Mouse (Mus musculus) heart, embryonic 12.5 days (tissue): ENCODE measurements around the gene Tbce. TPM values are rescaled to one million over a fixed set of nuclear protein-coding genes. Genes with fewer than 3 reads are reported as not detected.

Source experiments
- ATAC-seq: fragments of 200-750 bp; cut with Nextera tagmentation; 2 replicates; pipeline ENCODE4 v1.8.0; 2017; ENCODE audit warnings: moderate TSS enrichment, moderate library complexity; ENCODE audit not compliant: insufficient number of reproducible peaks, low FRiP score
- H3K27ac ChIP-seq: fragments of 300-500 bp; sonication (generic); 2 replicates; pipeline ENCODE4 v1.5.1; 2016; ENCODE audit warnings: mild to moderate bottlenecking, moderate library complexity; ENCODE audit not compliant: poor library complexity, severe bottlenecking
- H3K27me3 ChIP-seq: fragments of 300-500 bp; sonication (generic); replicated peaks from 2 replicates; pipeline ENCODE4 v1.6.1; 2016; ENCODE audit warnings: mild to moderate bottlenecking, moderate library complexity
- H3K36me3 ChIP-seq: fragments of 300-500 bp; sonication (generic); 2 replicates; pipeline ENCODE4 v1.6.1; 2016; ENCODE audit warnings: mild to moderate bottlenecking, moderate library complexity
- H3K4me1 ChIP-seq: fragments of 300-500 bp; sonication (generic); replicated peaks from 2 replicates; pipeline ENCODE4 v1.6.1; 2016; ENCODE audit warnings: mild to moderate bottlenecking
- H3K4me2 ChIP-seq: fragments of 300-500 bp; sonication (generic); 2 replicates; pipeline ENCODE4 v1.6.1; 2016; ENCODE audit warnings: mild to moderate bottlenecking, moderate library complexity
- H3K4me3 ChIP-seq: fragments of 300-500 bp; sonication (generic); 2 replicates; pipeline ENCODE4 v1.5.1; 2016; ENCODE audit warnings: mild to moderate bottlenecking
- H3K9ac ChIP-seq: fragments of 300-500 bp; sonication (generic); 2 replicates; pipeline ENCODE4 v1.6.1; 2016; ENCODE audit warnings: mild to moderate bottlenecking, moderate library complexity
- H3K9me3 ChIP-seq: fragments of 300-500 bp; sonication (generic); replicated peaks from 2 replicates; pipeline ENCODE4 v1.6.1; 2016; ENCODE audit warnings: mild to moderate bottlenecking, moderate library complexity
- WGBS: fragments of 180-500 bp; shearing (Covaris S2); methylation state at CpG from one replicate; pipeline ENCODE4 v1.1.7; 2016; 5-methylcytosine and 5-hydroxymethylcytosine counted together
- polyA plus RNA-seq: library from polyadenylated mRNA; unstranded; fragments of >200 nt; fragmentation: Nextera tagmentation; extraction: Ambion mirVana; gene quantifications from 2 replicates; pipeline ENCODE4 v1.2.1, GENCODE M21; 2016

Tbce gene
- polyA plus RNA-seq, 1 experiment from 2014 or later = 38.1 TPM

DNA sequence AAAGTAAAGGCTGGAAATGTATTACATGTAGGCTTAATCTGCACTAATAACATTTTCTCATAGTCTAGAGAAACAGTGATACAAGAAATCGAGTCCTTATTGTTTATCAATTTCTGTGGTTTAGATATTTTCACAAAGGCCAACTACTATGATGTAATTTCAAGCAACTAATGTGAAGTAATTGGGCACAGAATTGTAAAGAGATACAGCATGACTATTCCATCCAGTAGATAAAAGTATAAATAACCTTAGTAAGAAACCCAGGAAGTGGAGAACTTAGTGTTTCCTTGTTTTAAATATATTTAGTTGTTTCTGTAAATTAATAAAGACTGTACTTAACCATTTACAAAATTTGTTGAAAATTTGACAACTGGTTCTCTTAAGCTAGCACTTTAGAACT lies 69.6 kb downstream of the Tbce start:
- ATAC-seq = no peak
- Histone ChIP-seq H3K4me1 (peaks cover 9% of the 10 kb centered on the region), H3K4me2 (no peak overlapping the region), H3K9me3 (no peaks in the 10 kb centered on the region), H3K36me3 (peaks cover 11% of the 10 kb centered on the region), H3K9ac (no peak overlapping the region), H3K4me3 (no peak overlapping the region), H3K27me3 (no peaks in the 10 kb centered on the region), H3K27ac (no peak overlapping the region)
- WGBS = 79% methylated on average over 1 of the region's 1 CpGs

DNA sequence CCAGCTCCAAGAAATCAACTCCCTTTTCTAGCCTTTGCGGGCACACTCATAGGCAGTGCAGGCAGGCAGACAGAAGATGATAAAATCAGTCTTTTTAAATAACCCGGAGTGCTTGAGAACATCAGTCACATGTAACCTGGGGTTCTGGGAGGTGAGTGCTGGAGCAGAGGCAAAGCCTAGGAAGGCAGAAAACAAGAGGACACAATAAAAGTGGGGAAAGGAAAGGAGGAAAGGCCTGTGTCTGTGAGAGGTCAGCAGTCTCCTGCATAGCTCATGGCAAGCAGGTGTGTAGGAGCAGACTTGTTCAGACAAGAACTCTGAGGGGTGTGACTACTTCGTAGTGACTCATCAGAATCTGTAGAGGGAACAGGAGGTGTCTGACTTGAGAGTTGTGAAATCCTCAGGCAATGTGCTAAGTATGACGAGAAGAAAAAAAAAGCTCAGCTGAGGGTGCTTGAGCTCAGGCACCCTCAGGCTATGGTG lies 70.8 kb downstream of the Tbce start:
- 71% methylated on average over 4 of the region's 4 CpGs for WGBS
- no peak overlapping the region for H3K27ac ChIP-seq
- no peaks in the 10 kb centered on the region for H3K27me3 ChIP-seq
- peaks cover 9% of the 10 kb centered on the region for H3K4me1 ChIP-seq
- peaks cover 10% of the 10 kb centered on the region for H3K36me3 ChIP-seq
- H3K4me2 ChIP-seq = no peak overlapping the region
- no peak overlapping the region for H3K9ac ChIP-seq
- H3K4me3 ChIP-seq = no peak overlapping the region
- peak; percentile 91 for ATAC-seq
- no peaks in the 10 kb centered on the region for H3K9me3 ChIP-seq

DNA sequence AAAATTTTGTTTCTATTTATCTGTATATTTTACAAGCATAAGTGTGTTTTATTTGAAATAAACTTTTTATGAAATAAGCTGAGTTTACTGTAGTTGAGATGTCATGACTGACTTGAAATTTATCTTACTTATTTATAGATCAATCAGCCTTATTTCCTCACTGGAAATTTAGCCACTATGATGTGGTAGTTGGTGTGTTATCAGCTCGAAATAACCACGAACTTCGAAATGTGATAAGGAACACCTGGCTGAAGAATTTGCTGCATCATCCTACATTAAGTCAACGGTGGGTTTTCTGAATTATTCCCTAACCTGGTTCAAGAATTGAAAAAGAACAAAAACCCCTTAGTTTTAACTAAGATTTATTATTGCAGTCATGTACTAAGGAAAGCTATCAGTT lies 73.3 kb downstream of the Tbce start:
- peaks cover 9% of the 10 kb centered on the region for H3K4me1 ChIP-seq
- 56% methylated on average over 4 of the region's 4 CpGs for WGBS
- H3K27ac ChIP-seq = no peak overlapping the region
- H3K9me3 ChIP-seq = no peaks in the 10 kb centered on the region
- H3K36me3 ChIP-seq = peaks cover 9% of the 10 kb centered on the region
- no peaks in the 10 kb centered on the region for H3K27me3 ChIP-seq
- H3K4me2 ChIP-seq = no peak overlapping the region
- no peak overlapping the region for H3K9ac ChIP-seq
- no peak for ATAC-seq
- H3K4me3 ChIP-seq = no peak overlapping the region

DNA sequence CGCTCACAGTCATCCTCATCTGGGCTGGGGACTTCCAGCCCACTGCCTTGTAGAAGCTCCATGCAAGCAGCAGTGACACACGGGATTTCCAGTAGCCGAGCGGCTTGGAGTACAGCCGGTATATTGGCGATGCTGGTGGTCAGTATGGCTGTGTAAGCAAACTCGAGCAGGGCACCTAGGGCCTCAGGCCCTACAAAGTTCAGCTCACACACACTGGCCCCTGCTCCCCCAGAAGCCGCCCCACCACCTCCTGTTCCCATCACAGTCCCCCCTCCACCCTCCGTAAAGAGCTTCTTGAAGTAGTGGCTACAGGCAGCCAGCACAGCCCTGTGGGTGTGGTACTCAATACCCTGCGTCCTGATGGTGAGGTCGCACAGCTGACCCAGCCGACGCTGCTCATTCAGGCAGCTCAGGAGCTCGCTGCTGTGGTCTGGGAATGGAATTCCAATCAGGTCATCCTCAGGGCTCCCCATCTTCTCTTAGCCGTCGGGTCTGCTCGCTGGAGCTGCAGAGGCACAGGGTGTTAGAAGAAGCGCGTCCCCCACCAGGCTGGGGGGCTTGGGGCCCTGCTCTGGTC lies 74.0 kb downstream of the Tbce start:
- Histone ChIP-seq H3K9me3 (no peaks in the 10 kb centered on the region), H3K4me1 (peaks cover 15% of the 10 kb centered on the region), H3K9ac (no peak overlapping the region), H3K4me3 (no peak overlapping the region), H3K27ac (no peak overlapping the region), H3K36me3 (peaks cover 8% of the 10 kb centered on the region), H3K4me2 (0 out of 2 replicates have a peak overlapping the region, but pooled peaks have one; percentile 4), H3K27me3 (no peaks in the 10 kb centered on the region)
- 57% methylated on average over 19 of the region's 19 CpGs for WGBS
- no peak for ATAC-seq

DNA sequence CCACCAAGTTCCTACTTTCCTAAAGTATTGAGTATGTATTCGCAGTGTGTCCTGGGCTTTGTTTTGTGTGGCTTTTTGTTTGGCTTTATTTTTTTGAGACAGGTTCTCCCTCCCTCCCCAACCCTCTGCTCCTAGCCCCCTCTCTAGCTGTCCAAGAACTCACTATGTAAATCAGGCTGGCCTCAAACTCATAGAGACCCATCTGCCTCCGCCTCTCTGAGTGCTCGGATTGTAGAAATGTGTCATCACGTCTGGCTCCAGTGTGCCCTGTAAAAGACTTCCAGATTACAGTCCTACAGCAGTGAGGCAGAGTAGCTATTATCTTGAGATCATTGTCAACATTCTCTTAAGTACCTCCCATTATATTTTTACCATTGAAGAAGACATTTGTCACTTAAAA lies 78.4 kb downstream of the Tbce start:
- Histone ChIP-seq H3K4me3 (no peak overlapping the region), H3K9ac (no peak overlapping the region), H3K36me3 (peaks cover 6% of the 10 kb centered on the region), H3K4me2 (no peak overlapping the region), H3K9me3 (no peaks in the 10 kb centered on the region), H3K4me1 (peaks cover 24% of the 10 kb centered on the region), H3K27ac (0 out of 2 replicates have a peak overlapping the region, but pooled peaks have one; percentile 16), H3K27me3 (no peaks in the 10 kb centered on the region)
- no peak for ATAC-seq
- 36% methylated on average over 4 of the region's 4 CpGs for whole genome bisulfite sequencing

DNA sequence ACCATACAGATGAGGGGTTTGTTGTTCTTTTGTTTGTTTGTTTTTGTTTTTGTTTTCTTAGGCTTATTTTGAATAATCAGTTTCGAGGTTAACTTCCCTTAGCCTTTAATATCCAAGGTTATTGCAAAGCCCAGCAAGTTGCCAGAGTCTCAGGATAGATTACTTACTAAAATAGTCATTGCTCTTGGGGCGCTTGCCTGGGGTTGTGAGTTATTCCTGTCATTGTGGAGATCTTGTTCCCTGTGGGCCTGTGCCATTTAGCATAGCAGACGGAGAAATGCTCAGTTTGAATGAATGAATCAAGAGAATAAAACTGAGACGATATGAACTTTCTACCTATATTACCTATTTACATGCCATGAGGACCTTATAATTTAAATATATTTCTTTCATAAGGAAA lies 79.2 kb downstream of the Tbce start:
- Histone ChIP-seq H3K27me3 (no peaks in the 10 kb centered on the region), H3K4me2 (no peak overlapping the region), H3K4me3 (no peak overlapping the region), H3K9ac (no peak overlapping the region), H3K4me1 (peaks cover 17% of the 10 kb centered on the region), H3K27ac (no peak overlapping the region), H3K9me3 (no peaks in the 10 kb centered on the region), H3K36me3 (peaks cover 6% of the 10 kb centered on the region)
- 76% methylated on average over 4 of the region's 4 CpGs for WGBS
- ATAC-seq = no peak

DNA sequence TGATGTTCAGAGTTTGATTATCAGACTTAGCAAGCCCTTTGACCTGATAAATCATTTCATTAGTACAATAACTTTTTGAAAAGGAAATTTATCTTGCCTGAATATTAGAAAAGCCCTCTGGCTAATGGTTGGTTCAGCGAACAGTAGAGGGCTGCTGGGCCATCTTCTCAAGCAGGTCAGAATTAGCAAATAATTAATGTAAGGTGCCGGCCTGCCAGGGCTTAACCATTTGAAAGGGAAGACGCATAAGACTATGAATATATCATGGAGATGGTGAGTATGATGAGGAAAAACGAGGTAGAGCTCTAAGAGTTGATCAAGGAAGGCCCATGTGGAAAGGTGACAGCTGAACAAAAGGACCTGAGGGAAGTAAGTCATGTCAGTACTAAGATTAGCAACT lies 82.8 kb downstream of the Tbce start:
- Histone ChIP-seq H3K36me3 (peaks cover 6% of the 10 kb centered on the region), H3K9me3 (no peaks in the 10 kb centered on the region), H3K27me3 (no peaks in the 10 kb centered on the region), H3K4me1 (peaks cover 19% of the 10 kb centered on the region), H3K9ac (no peak overlapping the region), H3K4me2 (no peak overlapping the region), H3K4me3 (no peak overlapping the region), H3K27ac (no peak overlapping the region)
- no peak for ATAC-seq
- WGBS = 87% methylated on average over 4 of the region's 4 CpGs

DNA sequence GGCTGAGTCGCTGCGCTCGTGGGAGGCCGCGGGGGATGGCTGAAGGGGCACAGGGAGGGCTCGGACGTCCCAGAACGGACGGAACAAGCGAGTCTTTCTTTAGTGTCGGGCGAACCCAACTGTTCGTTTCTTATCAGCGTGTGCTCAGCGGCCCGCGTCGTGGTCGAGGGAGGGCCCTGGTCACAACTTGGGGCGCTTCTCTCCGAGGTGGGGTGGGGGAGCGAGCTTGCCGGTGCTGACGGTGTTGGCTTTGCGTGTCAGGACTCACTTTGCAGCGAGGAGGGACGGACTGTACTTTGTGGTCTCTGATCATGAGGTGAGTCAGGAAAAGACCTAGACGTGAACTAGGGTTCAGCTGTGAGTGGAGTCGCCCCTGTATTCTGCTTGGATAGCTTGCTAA lies 84.5 kb downstream of the Tbce start:
- Histone ChIP-seq H3K36me3 (peaks cover 5% of the 10 kb centered on the region), H3K27me3 (no peaks in the 10 kb centered on the region), H3K4me1 (peaks cover 9% of the 10 kb centered on the region), H3K9ac (peak overlapping the region; percentile 80), H3K4me2 (peak overlapping the region; percentile 73), H3K9me3 (no peaks in the 10 kb centered on the region), H3K27ac (peak overlapping the region; percentile 78), H3K4me3 (peak overlapping the region; percentile 77)
- ATAC-seq = peak; percentile 60
- 0% methylated on average over 29 of the region's 29 CpGs for WGBS

DNA sequence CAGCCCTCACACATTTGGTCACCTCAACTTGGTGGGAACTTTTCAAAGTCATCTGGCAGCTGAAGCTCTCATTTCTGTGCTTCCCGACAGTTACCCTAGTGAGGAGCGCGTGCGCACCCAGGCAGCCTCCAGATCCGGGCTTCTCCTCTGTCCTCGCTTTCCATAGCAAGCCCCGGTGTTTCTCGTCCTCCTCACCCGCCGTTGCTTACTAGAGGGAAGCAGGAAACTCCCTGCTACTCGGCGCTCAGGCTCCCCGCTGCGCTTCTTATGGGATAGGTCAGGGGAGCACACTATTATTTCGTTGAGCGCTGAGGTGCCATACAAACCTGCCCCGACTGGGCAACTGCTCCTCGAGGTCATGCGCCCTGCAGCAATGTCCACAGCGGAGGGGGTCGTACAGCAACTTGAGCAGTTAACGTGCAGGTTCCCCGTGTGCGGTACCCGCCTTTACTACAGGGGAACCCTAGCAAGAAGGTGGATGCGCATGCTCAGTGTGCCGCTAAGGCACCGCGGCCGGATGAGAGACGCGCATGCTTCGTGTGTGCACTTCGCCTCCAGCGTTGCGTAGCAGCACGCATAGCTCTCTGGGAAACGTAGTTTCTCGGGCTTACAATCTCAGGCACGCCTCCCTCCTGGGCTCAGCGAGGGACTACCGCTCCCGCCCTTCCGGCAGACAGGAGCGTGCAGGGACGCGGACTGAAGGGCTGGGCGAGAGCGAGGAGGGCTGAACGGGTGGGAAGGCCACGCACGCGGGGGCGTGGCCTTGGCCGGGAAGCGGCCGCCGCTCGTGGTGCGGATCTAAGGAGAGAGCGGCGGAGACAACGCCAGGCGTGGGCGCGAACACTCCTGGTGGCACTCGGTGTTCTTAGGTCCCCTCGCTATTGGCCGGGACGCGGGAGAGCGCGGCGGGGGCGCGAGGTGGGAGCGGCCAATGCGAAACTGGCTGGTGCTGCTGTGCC lies 85.3 kb downstream of the Tbce start, which contains the start of gene B3galnt2:
Gene B3galnt2, plus strand, starts transcription at position 596 of the 959 bp plus-strand sequence.
- peak within 1 kb of the TSS; percentile 80 for H3K9ac ChIP-seq
- H3K9me3 ChIP-seq = no peaks in the 10 kb centered on the region
- peak; percentile 99 for ATAC-seq
- peaks cover 4% of the 10 kb centered on the region for H3K36me3 ChIP-seq
- WGBS = under 1% methylated on average over 76 of the region's 78 CpGs
- 0 out of 2 replicates have a peak, but pooled peaks cover 4% of the 10 kb centered on the region for H3K4me1 ChIP-seq
- H3K27ac ChIP-seq = peak within 1 kb of the TSS; percentile 87
- H3K4me2 ChIP-seq = peak within 1 kb of the TSS; percentile 78
- H3K27me3 ChIP-seq = no peaks in the 10 kb centered on the region
- peak within 1 kb of the TSS; percentile 77 for H3K4me3 ChIP-seq
